Mouse (Mus musculus) MEL (cell line): ENCODE measurements around the gene Lonrf2. TPM values are rescaled to one million over a fixed set of nuclear protein-coding genes. Genes with fewer than 3 reads are reported as not detected.
A peak's percentile ranks its signal among the peaks of the same experiment; 100 is the strongest.

Experiments
- DNase-seq: peaks from one replicate; pipeline ENCODE4 v3.0.0; 2011; ENCODE audit warnings: low read depth, low spot score
- H3K27ac ChIP-seq: 2 replicates; pipeline ENCODE4 v1.5.1; 2012; ENCODE audit warnings: low read depth, mild to moderate bottlenecking, control low read depth, low read length, moderate library complexity; ENCODE audit not compliant: control insufficient read depth
- H3K27me3 ChIP-seq, 2 experiments: fragments of 150-350 bp in 1 of 2; sonication (generic) in 1 of 2; 2 replicates each; pipeline ENCODE4 v1.6.1; 2012; ENCODE audit warnings: low read length in 2 of 2, mild to moderate bottlenecking in 2 of 2, improper control_type of control experiment in 1 of 2, moderate library complexity in 1 of 2; ENCODE audit not compliant: insufficient read depth in 2 of 2, control insufficient read depth in 1 of 2
- H3K36me3 ChIP-seq, 2 experiments: 2 replicates each; pipeline ENCODE4 v1.6.1; 2012 to 2014; ENCODE audit warnings: low read length in 2 of 2, improper control_type of control experiment in 1 of 2, inconsistent platforms in 1 of 2, mild to moderate bottlenecking in 1 of 2; ENCODE audit not compliant: insufficient read depth in 2 of 2, control insufficient read depth in 1 of 2
- H3K4me1 ChIP-seq, 2 experiments: fragments of 150-350 bp in 1 of 2; sonication (generic) in 1 of 2; 2 replicates each; pipeline ENCODE4 v1.6.1; 2012; ENCODE audit warnings: low read length in 2 of 2, improper control_type of control experiment in 1 of 2, mild to moderate bottlenecking in 1 of 2; ENCODE audit not compliant: insufficient read depth in 2 of 2, control insufficient read depth in 1 of 2
- H3K4me3 ChIP-seq, 2 experiments: fragments of 150-350 bp in 1 of 2; sonication (generic) in 1 of 2; 2 replicates each; pipeline ENCODE4 v1.5.1; 2012; ENCODE audit warnings: low read depth in 2 of 2, low read length in 2 of 2, mild to moderate bottlenecking in 2 of 2, moderate library complexity in 2 of 2, control low read depth in 1 of 2, improper control_type of control experiment in 1 of 2; ENCODE audit not compliant: control insufficient read depth in 1 of 2, insufficient read depth in 1 of 2
- H3K79me2 ChIP-seq: 2 replicates; pipeline ENCODE4 v1.6.1; 2012; ENCODE audit warnings: mild to moderate bottlenecking, low read length, moderate library complexity; ENCODE audit not compliant: control insufficient read depth, poor library complexity, insufficient read depth
- H3K9ac ChIP-seq: 2 replicates; pipeline ENCODE4 v1.6.1; 2012; ENCODE audit warnings: low read depth, mild to moderate bottlenecking, control low read depth, low read length, moderate library complexity; ENCODE audit not compliant: control insufficient read depth, poor library complexity, severe bottlenecking
- H3K9me3 ChIP-seq: fragments of 150-350 bp; sonication (generic); replicated peaks from 2 replicates; pipeline ENCODE4 v1.6.1; 2012; ENCODE audit warnings: mild to moderate bottlenecking, low read length, improper control_type of control experiment, moderate library complexity; ENCODE audit not compliant: insufficient read depth
- CHD1 ChIP-seq: IDR thresholded peaks from 2 replicates; pipeline ENCODE4 v1.6.1; 2012; ENCODE audit warnings: low read depth, mild to moderate bottlenecking, inconsistent platforms, low read length, improper control_type of control experiment
- CHD2 ChIP-seq: IDR thresholded peaks from 2 replicates; pipeline ENCODE4 v1.6.1; 2011; ENCODE audit warnings: low read length, improper control_type of control experiment
- CTCF ChIP-seq, 3 experiments: IDR thresholded peaks in 2 of 3; conservative IDR thresholded peaks in 1 of 3; 2 replicates each; pipeline ENCODE4 v1.5.1; 2011 to 2012; ENCODE audit warnings: low read length in 3 of 3, low read depth in 2 of 3, mild to moderate bottlenecking in 2 of 3, improper control_type of control experiment in 1 of 3, inconsistent platforms in 1 of 3, mixed read lengths in 1 of 3, moderate library complexity in 1 of 3; ENCODE audit not compliant: control insufficient read depth in 1 of 3, insufficient read depth in 1 of 3, poor library complexity in 1 of 3, severe bottlenecking in 1 of 3
- E2F4 ChIP-seq: IDR thresholded peaks from 2 replicates; pipeline ENCODE4 v1.6.1; 2011; ENCODE audit warnings: low read depth, low read length, improper control_type of control experiment, borderline replicate concordance
- ELF1 ChIP-seq: IDR thresholded peaks from 2 replicates; pipeline ENCODE4 v1.6.1; 2014; ENCODE audit warnings: low read depth, mild to moderate bottlenecking, inconsistent platforms, low read length, improper control_type of control experiment, moderate library complexity
- EP300 ChIP-seq, 2 experiments: IDR thresholded peaks; 2 replicates each; pipeline ENCODE4 v1.6.1; 2011; ENCODE audit warnings: improper control_type of control experiment in 2 of 2, low read length in 2 of 2, low read depth in 1 of 2, mild to moderate bottlenecking in 1 of 2
- ETS1 ChIP-seq: IDR thresholded peaks from 2 replicates; pipeline ENCODE4 v1.6.1; 2012; ENCODE audit warnings: low read depth, mild to moderate bottlenecking, inconsistent platforms, low read length, improper control_type of control experiment, moderate library complexity
- GABPA ChIP-seq: IDR thresholded peaks from 2 replicates; pipeline ENCODE4 v1.6.1; 2012; ENCODE audit warnings: low read depth, mild to moderate bottlenecking, inconsistent platforms, low read length, improper control_type of control experiment, moderate library complexity
- GATA1 ChIP-seq: IDR thresholded peaks from 2 replicates; pipeline ENCODE4 v1.6.1; 2011; ENCODE audit warnings: low read depth, low read length, improper control_type of control experiment
- HCFC1 ChIP-seq: IDR thresholded peaks from 2 replicates; pipeline ENCODE4 v1.6.1; 2012; ENCODE audit warnings: low read depth, mild to moderate bottlenecking, inconsistent platforms, low read length, improper control_type of control experiment, moderate library complexity
- KAT2A ChIP-seq: conservative IDR thresholded peaks from 2 replicates; pipeline ENCODE4 v1.6.1; 2012; ENCODE audit warnings: low read depth, low read length, improper control_type of control experiment, inconsistent platforms
- MAZ ChIP-seq: IDR thresholded peaks from 2 replicates; pipeline ENCODE4 v1.6.1; 2012; ENCODE audit warnings: low read depth, mild to moderate bottlenecking, inconsistent platforms, low read length, improper control_type of control experiment
- MXI1 ChIP-seq: IDR thresholded peaks from 2 replicates; pipeline ENCODE4 v1.6.1; 2011; ENCODE audit warnings: mild to moderate bottlenecking, low read depth, low read length, improper control_type of control experiment
- MYB ChIP-seq: IDR thresholded peaks from 2 replicates; pipeline ENCODE4 v1.6.1; 2011; ENCODE audit warnings: mild to moderate bottlenecking, low read depth, low read length, improper control_type of control experiment
- MYC ChIP-seq: IDR thresholded peaks from 2 replicates; pipeline ENCODE4 v1.6.1; 2011; ENCODE audit warnings: low read depth, mild to moderate bottlenecking, low read length, improper control_type of control experiment, moderate library complexity
- NELFE ChIP-seq: IDR thresholded peaks from 2 replicates; pipeline ENCODE4 v1.6.1; 2011; ENCODE audit warnings: low read depth, low read length, improper control_type of control experiment
- POLR2A ChIP-seq, 2 experiments: IDR thresholded peaks; 2 replicates each; pipeline ENCODE4 v1.6.1; 2011 to 2012; ENCODE audit warnings: low read length in 2 of 2, mild to moderate bottlenecking in 2 of 2, control low read depth in 1 of 2, improper control_type of control experiment in 1 of 2, low read depth in 1 of 2, moderate library complexity in 1 of 2; ENCODE audit not compliant: control insufficient read depth in 1 of 2, insufficient read depth in 1 of 2, poor library complexity in 1 of 2
- POLR2AphosphoS2 ChIP-seq: IDR thresholded peaks from 2 replicates; pipeline ENCODE4 v1.6.1; 2011; ENCODE audit warnings: low read length, improper control_type of control experiment
- RCOR1 ChIP-seq: IDR thresholded peaks from 2 replicates; pipeline ENCODE4 v1.6.1; 2012; ENCODE audit warnings: low read depth, mild to moderate bottlenecking, inconsistent platforms, low read length, improper control_type of control experiment
- SIN3A ChIP-seq: IDR thresholded peaks from 2 replicates; pipeline ENCODE4 v1.6.1; 2012; ENCODE audit warnings: low read length, improper control_type of control experiment, inconsistent platforms
- SMC3 ChIP-seq: IDR thresholded peaks from 2 replicates; pipeline ENCODE4 v1.6.1; 2011; ENCODE audit warnings: low read depth, low read length, improper control_type of control experiment
- TBP ChIP-seq: IDR thresholded peaks from 2 replicates; pipeline ENCODE4 v1.8.0; 2011; ENCODE audit warnings: low read depth, low read length, improper control_type of control experiment
- TCF12 ChIP-seq: IDR thresholded peaks from 2 replicates; pipeline ENCODE4 v1.6.1; 2014; ENCODE audit warnings: low read depth, mild to moderate bottlenecking, inconsistent platforms, low read length, improper control_type of control experiment, moderate library complexity
- UBTF ChIP-seq: IDR thresholded peaks from 2 replicates; pipeline ENCODE4 v1.6.1; 2012; ENCODE audit warnings: low read depth, mild to moderate bottlenecking, inconsistent platforms, low read length, improper control_type of control experiment, moderate library complexity, borderline replicate concordance; ENCODE audit not compliant: insufficient read depth
- USF1 ChIP-seq: IDR thresholded peaks from 2 replicates; pipeline ENCODE4 v1.6.1; 2014; ENCODE audit warnings: low read depth, mild to moderate bottlenecking, inconsistent platforms, low read length, improper control_type of control experiment, moderate library complexity
- ZC3H11A ChIP-seq: IDR thresholded peaks from 2 replicates; pipeline ENCODE4 v1.6.1; 2012; ENCODE audit warnings: low read depth, mild to moderate bottlenecking, inconsistent platforms, low read length, improper control_type of control experiment
- ZKSCAN1 ChIP-seq: IDR thresholded peaks from 2 replicates; pipeline ENCODE4 v1.6.1; 2012; ENCODE audit warnings: low read depth, mild to moderate bottlenecking, inconsistent platforms, low read length, improper control_type of control experiment, moderate library complexity
- ZMIZ1 ChIP-seq: IDR thresholded peaks from 2 replicates; pipeline ENCODE4 v1.6.1; 2012; ENCODE audit warnings: low read depth, mild to moderate bottlenecking, inconsistent platforms, low read length, improper control_type of control experiment, moderate library complexity
- polyA plus RNA-seq, 2 experiments: library from polyadenylated mRNA; stranded (reverse) in 1 of 2; unstranded in 1 of 2; fragments of >175 nt in 1 of 2; fragments of >200 nt in 1 of 2; gene quantifications; 2 replicates each; pipeline versions ENCODE4 v1.2.1 to v1.2.4; 2012; ENCODE audit warnings: low replicate concordance in 2 of 2, low read depth in 1 of 2; ENCODE audit not compliant: insufficient read length in 2 of 2, insufficient read depth in 1 of 2, missing spikeins in 1 of 2
- total RNA-seq: library from RNA; depleted of rRNA; stranded (reverse); fragments of 300-350 nt; gene quantifications from 2 replicates; pipeline ENCODE4 v1.2.3, GENCODE M21; 2012

Gene Lonrf2
- total and polyA plus RNA-seq, 3 experiments: not detected

DNA sequence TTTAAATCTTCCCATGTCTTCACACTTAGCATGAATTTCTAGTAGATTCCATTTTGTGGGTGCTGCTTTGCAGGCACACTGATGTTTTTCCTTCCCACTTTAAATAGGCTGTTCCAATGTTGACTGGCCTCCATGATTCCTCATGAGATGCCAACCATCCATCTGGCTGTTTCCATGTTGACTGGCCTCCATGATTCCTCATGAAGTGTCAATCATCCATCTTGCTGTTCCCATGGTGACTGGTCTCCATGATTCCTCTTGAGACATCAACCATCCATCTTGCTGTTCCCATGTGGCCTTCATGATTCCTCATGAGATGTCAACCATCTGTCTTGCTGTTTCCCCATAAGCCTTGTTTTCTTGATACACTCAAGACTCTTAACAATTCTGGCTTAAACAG, 16.8 kb downstream of the Lonrf2 start:
- TF ChIP-seq NELFE (no peak), SMC3 (no peak), MAZ (no peak), RCOR1 (no peak), GABPA (no peak), UBTF (no peak), EP300 (IDR thresholded peaks at IDR 0.05; ENCODE audit: low read depth in 1 of 2, low read length in 2 of 2) (no peak), ELF1 (no peak), MYC (no peak), POLR2A (IDR thresholded peaks at IDR 0.05; ENCODE audit: control insufficient read depth in 1 of 2, insufficient read depth in 1 of 2, low read depth in 1 of 2, low read length in 2 of 2, poor library complexity in 1 of 2) (no peak), SIN3A (no peak), TBP (no peak), ZKSCAN1 (no peak), CTCF (IDR thresholded peaks at IDR 0.05 in 2 of 3, conservative IDR thresholded peaks at IDR 0.05 in 1 of 3; ENCODE audit: control insufficient read depth in 1 of 3, insufficient read depth in 1 of 3, low read depth in 2 of 3, low read length in 3 of 3, poor library complexity in 1 of 3, severe bottlenecking in 1 of 3) (no peak), GATA1 (no peak), MYB (no peak), KAT2A (no peak), MXI1 (no peak), ETS1 (no peak), ZC3H11A (no peak)

DNA sequence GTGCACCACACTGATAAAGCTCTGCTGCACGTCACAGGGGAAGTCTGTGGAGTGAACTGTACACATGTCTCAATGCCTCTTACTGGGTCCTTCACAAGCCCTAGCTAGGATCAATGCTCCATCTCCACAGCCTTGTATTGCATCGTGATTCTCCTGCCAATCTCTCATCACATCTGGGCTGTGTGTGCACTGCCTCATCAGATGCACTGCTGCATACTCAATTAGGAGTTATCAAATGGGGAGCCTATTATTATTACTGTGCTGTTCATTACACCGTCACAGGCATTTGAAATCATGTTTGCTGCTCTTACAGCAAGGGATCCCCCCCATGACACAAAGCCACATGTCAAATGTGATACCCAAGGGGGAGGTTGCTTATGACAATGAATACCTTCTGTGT, 18.8 kb downstream of the Lonrf2 start:
- H3K36me3 ChIP-seq: no peaks in the 10 kb centered on the region
- no peaks in the 10 kb centered on the region for H3K9me3 ChIP-seq
- H3K4me3 ChIP-seq: no peak overlapping the region
- H3K4me1 ChIP-seq: no peaks in the 10 kb centered on the region
- H3K79me2 ChIP-seq: no peaks in the 10 kb centered on the region
- peak; percentile 6 for DNase-seq
- H3K9ac ChIP-seq: no peak overlapping the region
- no peak for TF ChIP-seq CHD2
- no peak for TF ChIP-seq HCFC1
- no peak for TF ChIP-seq MYC
- no peak for TF ChIP-seq E2F4
- TF ChIP-seq USF1: no peak
- TF ChIP-seq ZMIZ1: no peak
- TF ChIP-seq TBP: no peak
- no peak for TF ChIP-seq UBTF
- no peak for TF ChIP-seq NELFE
- no peak for TF ChIP-seq CHD1
- no peak for TF ChIP-seq TCF12
- no peak for TF ChIP-seq MYB
- no peak for TF ChIP-seq POLR2A (IDR thresholded peaks at IDR 0.05; ENCODE audit: control insufficient read depth in 1 of 2, insufficient read depth in 1 of 2, low read depth in 1 of 2, low read length in 2 of 2, poor library complexity in 1 of 2)
- no peak for TF ChIP-seq GABPA
- TF ChIP-seq KAT2A: no peak
- TF ChIP-seq POLR2AphosphoS2: no peak
- TF ChIP-seq CTCF (IDR thresholded peaks at IDR 0.05 in 2 of 3, conservative IDR thresholded peaks at IDR 0.05 in 1 of 3; ENCODE audit: control insufficient read depth in 1 of 3, insufficient read depth in 1 of 3, low read depth in 2 of 3, low read length in 3 of 3, poor library complexity in 1 of 3, severe bottlenecking in 1 of 3): no peak
- TF ChIP-seq, all 39 proteins: peak for 0
- H3K27ac ChIP-seq: no peak overlapping the region
- H3K27me3 ChIP-seq: peaks cover 3 to 9% of the 10 kb centered on the region in 2 experiments; a peak in 3 of 4 replicates

More for the DNA sequence above, 16.8 kb downstream of the Lonrf2 start:
- no peaks in the 10 kb centered on the region for H3K9me3 ChIP-seq
- no peak overlapping the region for H3K27ac ChIP-seq
- H3K36me3 ChIP-seq: no peaks in the 10 kb centered on the region
- H3K4me3 ChIP-seq: no peak overlapping the region
- H3K27me3 ChIP-seq: peaks cover 3 to 10% of the 10 kb centered on the region in 2 experiments; a peak in 3 of 4 replicates
- no peak overlapping the region for H3K9ac ChIP-seq
- DNase-seq: no peak
- no peaks in the 10 kb centered on the region for H3K4me1 ChIP-seq
- no peaks in the 10 kb centered on the region for H3K79me2 ChIP-seq
